Mouse (Mus musculus) neural tube, embryonic 15.5 days (tissue): ENCODE measurements around the gene Eno2. TPM values are rescaled to one million over a fixed set of nuclear protein-coding genes. Genes with fewer than 3 reads are reported as not detected.

Experiments used
- ATAC-seq: fragments of 200-750 bp; cut with Nextera tagmentation; 2 replicates; pipeline ENCODE4 v1.8.0; 2017; ENCODE audit warnings: mild to moderate bottlenecking, moderate TSS enrichment, moderate library complexity; ENCODE audit not compliant: low FRiP score
- H3K27ac ChIP-seq: fragments of 300-500 bp; sonication (generic); replicated peaks from 2 replicates; pipeline ENCODE4 v1.5.1; 2015; ENCODE audit warnings: mild to moderate bottlenecking, inconsistent platforms
- H3K27me3 ChIP-seq: fragments of 300-500 bp; sonication (generic); replicated peaks from 2 replicates; pipeline ENCODE4 v1.6.1; 2015; ENCODE audit warnings: inconsistent platforms
- H3K36me3 ChIP-seq: fragments of 300-500 bp; sonication (generic); 2 replicates; pipeline ENCODE4 v1.6.1; 2015; ENCODE audit warnings: inconsistent platforms
- H3K4me1 ChIP-seq: fragments of 300-500 bp; sonication (generic); 2 replicates; pipeline ENCODE4 v1.6.1; 2015; ENCODE audit warnings: inconsistent platforms
- H3K4me2 ChIP-seq: fragments of 300-500 bp; sonication (generic); 2 replicates; pipeline ENCODE4 v1.6.1; 2015; ENCODE audit warnings: inconsistent platforms, mild to moderate bottlenecking, moderate library complexity
- H3K4me3 ChIP-seq: fragments of 300-500 bp; sonication (generic); replicated peaks from 2 replicates; pipeline ENCODE4 v1.5.1; 2015; ENCODE audit warnings: mild to moderate bottlenecking, inconsistent platforms
- H3K9ac ChIP-seq: fragments of 300-500 bp; sonication (generic); replicated peaks from 2 replicates; pipeline ENCODE4 v1.6.1; 2015; ENCODE audit warnings: mild to moderate bottlenecking, inconsistent platforms
- H3K9me3 ChIP-seq: fragments of 300-500 bp; sonication (generic); replicated peaks from 2 replicates; pipeline ENCODE4 v1.6.1; 2016; ENCODE audit warnings: inconsistent platforms
- WGBS: fragments of 180-500 bp; shearing (Covaris S2); methylation state at CpG from one replicate; pipeline ENCODE4 v1.1.7; 2015; ENCODE audit warnings: mixed read lengths; 5-methylcytosine and 5-hydroxymethylcytosine counted together
- polyA plus RNA-seq: library from polyadenylated mRNA; unstranded; fragments of >200 nt; fragmentation: Nextera tagmentation; extraction: Ambion mirVana; gene quantifications from 2 replicates; pipeline ENCODE4 v1.2.1, GENCODE M21; 2015

Gene Eno2
- 197 and 226 TPM in 2 replicates for polyA plus RNA-seq

DNA sequence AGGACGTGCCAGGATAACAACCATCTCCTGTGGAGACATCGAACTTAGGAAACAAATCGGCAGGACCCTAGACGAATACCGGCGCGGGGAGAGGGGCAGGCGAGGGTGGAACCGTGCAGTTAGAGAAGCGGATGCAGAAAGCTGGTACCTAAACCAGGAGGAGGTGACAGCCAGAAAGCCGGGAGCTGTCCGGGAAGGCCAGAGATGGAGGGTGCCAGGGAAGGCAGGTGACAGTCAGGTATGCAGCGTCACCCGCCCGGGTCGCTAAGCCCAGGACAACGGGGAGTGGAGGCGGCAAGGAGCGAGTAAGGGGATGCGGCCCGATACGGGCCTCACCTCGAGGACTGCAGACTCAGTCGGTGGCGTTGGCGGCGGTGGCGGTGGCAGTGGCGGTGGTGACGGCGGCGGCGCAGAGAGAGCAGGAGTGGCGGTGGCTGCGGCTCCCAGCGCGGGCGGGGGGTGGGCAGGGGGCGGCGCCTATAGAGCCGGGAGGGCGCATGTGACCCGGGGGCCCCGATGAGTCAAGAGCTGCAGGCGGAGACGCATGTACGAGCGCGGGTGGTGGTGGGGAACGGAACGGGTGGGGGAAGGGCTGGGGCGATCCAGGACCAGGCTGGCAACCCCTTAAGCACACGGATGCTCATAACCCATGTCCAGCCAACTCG lies at the start of gene Eno2:
Gene Eno2, minus strand, starts transcription at position 573 of the 665 bp plus-strand sequence.
- peaks cover 3% of the 10 kb centered on the region; the same call in 1 of the 2 replicates for H3K36me3 ChIP-seq
- H3K4me1 ChIP-seq: peaks cover 32% of the 10 kb centered on the region
- no peaks in the 10 kb centered on the region for H3K9me3 ChIP-seq
- peak within 1 kb of the TSS; percentile 77 for H3K9ac ChIP-seq
- H3K27ac ChIP-seq: peak within 1 kb of the TSS; percentile 84
- peak within 1 kb of the TSS; percentile 63 for H3K4me3 ChIP-seq
- 1% methylated on average over 46 of the region's 54 CpGs for WGBS
- H3K27me3 ChIP-seq: no peaks in the 10 kb centered on the region; the same call in none of the 2 replicates
- H3K4me2 ChIP-seq: peak within 1 kb of the TSS; percentile 80
- ATAC-seq: peak; percentile 91

DNA sequence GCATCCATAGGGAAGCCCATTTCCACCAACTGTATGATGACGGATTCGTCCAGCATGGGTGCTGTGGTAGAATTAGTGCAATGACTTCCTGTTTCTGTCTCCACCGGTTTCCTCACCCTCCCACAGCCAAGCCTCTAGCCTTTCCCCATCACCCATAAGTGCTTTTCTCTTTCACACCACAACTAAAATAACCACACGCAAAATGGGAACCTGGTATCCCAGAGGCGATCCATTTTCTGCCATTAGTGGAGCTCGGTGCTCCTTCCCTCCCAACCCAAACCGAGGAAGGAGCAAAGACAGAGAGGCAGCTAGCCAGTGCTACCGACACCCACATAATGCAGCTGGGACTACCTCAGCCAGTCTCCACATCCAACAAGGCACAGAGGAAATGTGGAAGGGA lies 48.5 kb upstream of the Eno2 start:
- no peak overlapping the region for H3K27ac ChIP-seq
- no peak for ATAC-seq
- no peaks in the 10 kb centered on the region for H3K27me3 ChIP-seq
- no peak overlapping the region for H3K4me3 ChIP-seq
- WGBS: 91% methylated on average over 8 of the region's 8 CpGs
- no peak overlapping the region for H3K4me2 ChIP-seq
- no peak overlapping the region for H3K9ac ChIP-seq
- H3K4me1 ChIP-seq: peaks cover 16% of the 10 kb centered on the region
- H3K9me3 ChIP-seq: no peaks in the 10 kb centered on the region
- peaks cover 76% of the 10 kb centered on the region for H3K36me3 ChIP-seq

DNA sequence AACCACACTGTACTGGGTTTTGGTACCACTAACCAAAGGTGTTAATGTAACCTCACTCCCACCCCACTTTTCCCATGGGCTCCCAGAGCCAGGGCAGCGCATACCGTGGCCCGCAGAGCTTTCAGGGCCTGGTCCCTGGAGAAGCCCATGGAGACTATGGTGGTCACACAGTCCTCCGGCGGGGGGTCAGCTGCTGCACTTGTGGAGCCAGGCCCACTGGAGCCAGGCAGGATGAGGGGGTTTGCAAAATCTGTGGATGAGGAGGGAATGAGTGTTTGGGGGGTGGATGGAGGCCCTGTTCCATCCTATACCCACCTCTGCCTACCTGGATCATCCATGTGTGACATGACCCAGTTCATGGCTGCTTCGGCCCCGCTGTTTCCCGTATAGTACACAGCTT lies 48.1 kb upstream of the Eno2 start:
- Histone ChIP-seq H3K9me3 (no peaks in the 10 kb centered on the region), H3K4me3 (no peak overlapping the region), H3K4me1 (peaks cover 20% of the 10 kb centered on the region), H3K4me2 (no peak overlapping the region), H3K36me3 (peaks cover 72% of the 10 kb centered on the region), H3K27me3 (no peaks in the 10 kb centered on the region), H3K9ac (no peak overlapping the region), H3K27ac (no peak overlapping the region)
- no peak for ATAC-seq
- WGBS: 96% methylated on average over 8 of the region's 8 CpGs

DNA sequence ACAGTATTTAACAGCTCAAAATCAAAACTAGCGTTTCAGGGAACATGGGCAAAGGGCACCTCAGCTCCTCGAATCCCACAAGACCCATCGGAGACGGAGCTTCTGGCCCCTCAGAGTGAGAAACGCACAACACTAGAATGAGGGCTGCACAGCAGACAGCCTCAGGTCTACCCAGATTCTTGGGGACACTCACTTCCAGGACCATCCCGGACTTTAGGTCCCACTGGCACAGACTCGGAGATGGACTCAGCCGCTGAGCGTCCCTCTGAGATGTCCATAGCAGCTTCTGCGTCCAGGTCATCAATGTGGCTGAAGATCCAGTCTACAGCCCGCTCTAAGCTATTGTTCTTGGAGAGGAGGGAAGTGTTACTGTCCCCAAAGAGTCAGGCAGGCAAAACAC lies 47.7 kb upstream of the Eno2 start:
- ATAC-seq: no peak
- Histone ChIP-seq H3K9ac (no peak overlapping the region), H3K4me1 (peaks cover 24% of the 10 kb centered on the region), H3K36me3 (peaks cover 67% of the 10 kb centered on the region), H3K27me3 (no peaks in the 10 kb centered on the region), H3K4me2 (no peak overlapping the region), H3K9me3 (no peaks in the 10 kb centered on the region), H3K27ac (no peak overlapping the region), H3K4me3 (no peak overlapping the region)
- 95% methylated on average over 11 of the region's 11 CpGs for WGBS

DNA sequence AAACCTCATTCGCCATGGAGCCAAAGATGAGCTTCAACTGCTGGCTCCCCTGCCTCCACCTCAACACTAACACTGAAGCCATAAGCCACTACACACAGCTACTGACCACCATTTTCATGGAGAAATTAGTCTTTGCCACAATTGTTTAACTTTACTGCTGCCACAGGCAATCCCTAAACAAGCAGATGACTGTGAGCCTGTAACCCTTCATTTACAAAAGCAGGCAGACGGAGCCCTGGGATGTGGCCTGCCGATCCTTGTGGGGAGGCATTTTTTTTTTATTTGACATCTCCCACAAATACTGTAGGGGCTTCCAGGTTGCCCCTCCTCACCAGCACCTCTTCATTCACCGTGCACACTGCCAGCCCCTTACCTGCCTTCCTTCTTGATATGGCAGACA lies 47.1 kb upstream of the Eno2 start:
- no peak for ATAC-seq
- H3K9me3 ChIP-seq: no peaks in the 10 kb centered on the region
- WGBS: 95% methylated on average over 4 of the region's 4 CpGs
- no peak overlapping the region for H3K4me3 ChIP-seq
- H3K27ac ChIP-seq: no peak overlapping the region
- H3K36me3 ChIP-seq: peaks cover 65% of the 10 kb centered on the region
- peaks cover 29% of the 10 kb centered on the region for H3K4me1 ChIP-seq
- H3K9ac ChIP-seq: no peak overlapping the region
- no peak overlapping the region for H3K4me2 ChIP-seq
- H3K27me3 ChIP-seq: no peaks in the 10 kb centered on the region

DNA sequence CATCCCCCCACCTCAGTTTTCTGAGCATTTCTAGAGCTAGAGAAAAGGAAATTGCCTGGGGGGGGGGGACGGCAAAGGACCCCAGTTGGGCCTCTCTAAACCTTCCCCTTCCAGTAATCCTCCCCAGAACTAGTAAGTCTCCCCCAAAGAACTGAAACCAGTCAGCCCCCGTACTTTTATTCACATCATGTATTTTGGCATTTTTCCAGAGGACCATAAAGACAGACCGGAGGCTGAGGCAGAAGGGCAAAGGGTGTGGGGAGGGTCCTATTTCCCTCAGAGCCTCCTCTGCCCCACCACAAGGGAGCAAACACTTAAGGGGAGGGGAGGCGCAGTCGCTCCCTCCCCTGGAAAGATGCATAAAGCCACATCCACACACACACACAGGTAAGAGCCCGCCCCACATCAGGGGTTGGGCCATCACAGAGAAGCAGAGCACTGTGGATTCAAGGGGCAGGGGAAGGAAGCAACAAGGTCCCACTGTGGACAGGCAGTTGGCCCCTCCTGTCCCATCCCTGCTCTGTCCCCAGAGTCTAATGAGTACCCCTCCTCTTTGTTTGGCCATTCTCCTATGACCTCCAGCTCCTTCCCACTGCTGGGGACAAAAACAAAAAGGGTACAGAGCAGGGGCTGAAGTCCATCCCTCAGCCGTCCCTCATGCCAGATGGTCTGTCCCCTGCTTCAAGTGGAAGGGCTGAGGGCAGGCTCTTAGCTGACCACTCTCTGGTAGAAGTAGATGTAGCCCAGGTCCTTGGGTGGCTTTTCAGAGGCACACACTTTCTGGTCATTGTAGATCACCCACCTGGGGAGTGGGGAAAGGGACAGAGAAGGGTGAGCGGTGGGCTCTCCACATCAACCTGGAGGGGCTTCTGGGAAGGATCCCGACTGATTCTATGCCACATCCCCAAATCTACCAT lies 45.6 kb upstream of the Eno2 start:
- peaks cover 34% of the 10 kb centered on the region for H3K4me1 ChIP-seq
- H3K36me3 ChIP-seq: peaks cover 60% of the 10 kb centered on the region
- no peak overlapping the region for H3K9ac ChIP-seq
- ATAC-seq: no peak
- no peaks in the 10 kb centered on the region for H3K9me3 ChIP-seq
- H3K4me2 ChIP-seq: peak overlapping the region; percentile 79
- no peak overlapping the region for H3K4me3 ChIP-seq
- H3K27me3 ChIP-seq: no peaks in the 10 kb centered on the region
- H3K27ac ChIP-seq: peak overlapping the region; percentile 89; the same call in 1 of the 2 replicates
- 65% methylated on average over 8 of the region's 9 CpGs for whole genome bisulfite sequencing

DNA sequence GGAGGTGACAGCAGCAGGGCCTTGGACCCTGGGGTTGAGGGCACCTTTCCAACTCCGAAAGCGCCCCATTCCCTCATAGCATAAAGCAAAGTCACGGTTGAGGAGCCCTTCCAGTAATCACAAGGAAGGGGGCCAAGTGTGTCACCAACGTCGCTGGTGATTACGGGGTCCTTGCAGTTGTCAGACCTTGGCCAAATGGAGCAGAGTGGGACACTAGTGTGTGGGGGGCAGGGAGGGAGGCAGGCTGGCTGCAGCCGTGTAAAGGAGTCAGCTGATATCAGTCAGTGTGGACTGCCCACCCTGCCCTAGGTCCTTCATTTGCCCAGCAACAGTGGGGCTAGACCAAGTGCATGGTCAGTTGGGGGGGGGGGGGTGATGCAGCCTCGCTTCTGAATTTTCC lies 45.0 kb upstream of the Eno2 start:
- Histone ChIP-seq H3K27ac (peak overlapping the region; percentile 89), H3K36me3 (peaks cover 53% of the 10 kb centered on the region), H3K27me3 (no peaks in the 10 kb centered on the region), H3K4me1 (peaks cover 41% of the 10 kb centered on the region), H3K4me2 (peak overlapping the region; percentile 79), H3K4me3 (peak overlapping the region; percentile 61), H3K9ac (peak overlapping the region; percentile 84; the same call in 1 of the 2 replicates), H3K9me3 (no peaks in the 10 kb centered on the region)
- WGBS: 42% methylated on average over 8 of the region's 8 CpGs
- peak; percentile 49 for ATAC-seq

DNA sequence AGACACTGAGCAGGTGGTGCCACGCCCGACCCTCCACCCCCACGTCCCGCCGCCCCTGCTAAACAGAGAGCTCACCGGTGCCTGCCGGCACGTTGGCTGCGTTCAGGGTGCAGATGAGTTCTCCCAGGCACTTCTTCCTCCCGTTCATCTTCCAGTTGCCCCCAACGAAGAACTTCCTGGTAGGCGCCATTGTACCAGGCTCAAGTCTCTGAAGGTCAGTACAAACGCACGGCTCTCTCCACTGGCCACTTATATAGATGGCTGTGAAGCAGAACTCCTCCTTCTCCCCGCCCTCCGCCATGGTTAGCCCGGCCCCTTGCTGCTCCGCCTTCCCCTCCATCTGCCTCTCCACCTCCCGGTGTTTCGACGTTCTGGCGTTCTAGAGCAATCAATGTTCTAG lies 44.5 kb upstream of the Eno2 start, which contains the start of gene Tpi1:
Gene Tpi1, minus strand, starts transcription at position 364 of the 400 bp plus-strand sequence.
- Histone ChIP-seq H3K4me3 (peak within 1 kb of the TSS; percentile 61), H3K4me1 (peaks cover 46% of the 10 kb centered on the region), H3K4me2 (peak within 1 kb of the TSS; percentile 79), H3K36me3 (peaks cover 48% of the 10 kb centered on the region), H3K27me3 (no peaks in the 10 kb centered on the region), H3K9ac (peak within 1 kb of the TSS; percentile 84), H3K9me3 (no peaks in the 10 kb centered on the region), H3K27ac (peak within 1 kb of the TSS; percentile 89)
- WGBS: under 1% methylated on average over 22 of the region's 22 CpGs
- peak; percentile 90 for ATAC-seq

DNA sequence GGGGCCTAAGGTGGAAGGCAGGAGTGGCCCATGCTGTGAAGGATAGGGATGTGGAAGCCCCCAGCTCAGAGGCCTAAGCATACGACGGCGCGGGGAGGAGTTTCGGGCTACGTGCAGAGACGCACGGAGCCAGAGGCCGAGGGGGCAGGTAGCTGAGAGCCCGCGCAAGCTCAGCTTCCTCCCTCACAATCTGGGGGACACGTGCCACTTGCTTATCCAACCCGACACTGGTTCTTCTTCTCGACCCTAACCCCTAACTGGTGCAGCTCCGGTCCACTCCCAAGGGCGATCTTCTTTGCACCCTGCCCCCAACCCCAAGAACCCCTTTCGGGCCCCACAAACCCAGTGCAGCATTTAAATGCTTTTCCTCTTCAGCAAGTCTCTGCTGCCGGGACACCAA lies 44.0 kb upstream of the Eno2 start:
- Histone ChIP-seq H3K27me3 (no peaks in the 10 kb centered on the region), H3K4me1 (peaks cover 50% of the 10 kb centered on the region), H3K4me2 (peak overlapping the region; percentile 79), H3K27ac (peak overlapping the region; percentile 89), H3K9ac (peak overlapping the region; percentile 84), H3K36me3 (peaks cover 43% of the 10 kb centered on the region), H3K4me3 (peak overlapping the region; percentile 61), H3K9me3 (no peaks in the 10 kb centered on the region)
- ATAC-seq: peak; percentile 87
- under 1% methylated on average over 18 of the region's 18 CpGs for WGBS

- WGBS: 21% methylated on average over 9 of the region's 9 CpGs
- Histone ChIP-seq H3K27me3 (no peaks in the 10 kb centered on the region), H3K4me2 (peak overlapping the region; percentile 79), H3K4me1 (peaks cover 57% of the 10 kb centered on the region), H3K9ac (peak overlapping the region; percentile 84), H3K9me3 (no peaks in the 10 kb centered on the region), H3K27ac (peak overlapping the region; percentile 89), H3K4me3 (peak overlapping the region; percentile 61), H3K36me3 (peaks cover 37% of the 10 kb centered on the region)
- no peak for ATAC-seq
These were observed 43.4 kb upstream of the Eno2 start for GRCm38 (mm10) chr6:124812848-124813247.

GRCm38 (mm10) chr6:124811701-124812560 lies 42.5 kb upstream of the Eno2 start:
- Histone ChIP-seq H3K36me3 (peaks cover 28% of the 10 kb centered on the region), H3K9me3 (no peaks in the 10 kb centered on the region), H3K4me1 (peaks cover 57% of the 10 kb centered on the region), H3K4me3 (peak overlapping the region; percentile 61), H3K4me2 (peak overlapping the region; percentile 79), H3K27me3 (no peaks in the 10 kb centered on the region), H3K9ac (no peak overlapping the region; the same call in 1 of the 2 replicates), H3K27ac (no peak overlapping the region)
- ATAC-seq: no peak
- 88% methylated on average over 24 of the region's 24 CpGs for WGBS
